Mouse (Mus musculus): Measurements from ENCODE around the gene Nlgn1. TPM values are rescaled to one million over a fixed set of nuclear protein-coding genes. Genes with fewer than 3 reads are reported as not detected.

The Nlgn1 gene
- total and polyA plus RNA-seq, 3 experiments: 0.04 TPM; not detected in 2

DNA sequence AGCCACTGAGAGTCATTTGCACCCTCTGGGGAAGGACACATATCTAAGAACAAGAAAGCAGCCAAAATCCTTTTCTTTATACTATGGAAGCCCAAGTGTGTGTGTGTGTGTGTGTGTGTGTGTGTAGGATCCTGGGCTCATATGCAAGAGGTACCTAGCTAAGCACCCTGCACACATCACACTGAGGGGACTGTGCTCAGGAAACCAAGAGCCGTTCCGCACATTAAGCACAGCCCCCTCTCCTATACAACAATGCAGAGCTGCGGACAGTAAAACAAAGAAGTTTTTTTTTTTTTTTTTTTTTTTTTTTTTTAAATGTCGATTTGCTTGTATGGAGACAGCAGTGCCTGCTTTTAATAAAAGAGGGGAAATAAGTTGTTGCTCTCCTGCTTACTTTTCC, 659.5 kb downstream of the Nlgn1 start:
- Histone ChIP-seq H3K27ac (no peak overlapping the region), H3K79me2 (replicated peaks; ENCODE audit: control insufficient read depth, insufficient read depth, low read length) (no peaks in the 10 kb centered on the region), H3K36me3 (ENCODE audit: control insufficient read depth, insufficient read depth, low read length) (no peaks in the 10 kb centered on the region), H3K27me3 (ENCODE audit: control insufficient read depth, insufficient read depth, low read length) (no peaks in the 10 kb centered on the region), H3K4me1 (ENCODE audit: control insufficient read depth, insufficient read depth, low read length) (no peaks in the 10 kb centered on the region), H3K9ac (ENCODE audit: low read depth, low read length) (no peak overlapping the region), H3K4me3 (no peak overlapping the region)
- DNase-seq: no peak
- TF ChIP-seq POLR2A (IDR thresholded peaks at IDR 0.05; ENCODE audit: insufficient read depth, low read depth, low read length) (no peak), CTCF (IDR thresholded peaks at IDR 0.05) (no peak)
- intact Hi-C loops (cut with DNase I): no loop called here
- 55% methylated on average over 4 of the region's 4 CpGs for WGBS

DNA sequence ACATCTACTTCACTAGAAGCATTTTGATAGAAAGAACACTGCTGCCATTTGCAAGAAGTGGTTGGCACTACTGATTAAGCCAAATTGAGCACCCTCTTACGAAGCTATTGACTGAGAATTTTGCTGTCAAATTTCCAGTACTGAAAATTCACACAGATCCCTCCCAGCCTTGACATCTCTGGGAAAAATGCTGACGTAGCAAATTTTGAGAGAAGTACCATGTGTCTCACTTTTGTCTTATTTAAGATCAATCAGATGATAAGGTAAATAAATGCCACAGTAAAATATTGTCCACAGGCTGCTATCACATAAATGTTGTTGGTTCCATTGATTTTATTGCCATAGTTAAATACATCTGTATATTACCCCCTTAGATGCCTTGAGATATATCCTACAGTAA, 668.8 kb downstream of the Nlgn1 start:
- H3K4me3 ChIP-seq: no peak overlapping the region
- no peak overlapping the region for H3K9ac ChIP-seq (ENCODE audit: low read depth, low read length)
- no peaks in the 10 kb centered on the region for H3K36me3 ChIP-seq (ENCODE audit: control insufficient read depth, insufficient read depth, low read length)
- H3K27me3 ChIP-seq (ENCODE audit: control insufficient read depth, insufficient read depth, low read length): no peaks in the 10 kb centered on the region
- TF ChIP-seq POLR2A (IDR thresholded peaks at IDR 0.05; ENCODE audit: insufficient read depth, low read depth, low read length) (no peak), EP300 (IDR thresholded peaks at IDR 0.05; ENCODE audit: insufficient read depth, low read depth, low read length) (no peak)
- no peaks in the 10 kb centered on the region for H3K79me2 ChIP-seq (replicated peaks; ENCODE audit: control insufficient read depth, insufficient read depth, low read length)
- no peaks in the 10 kb centered on the region for H3K4me1 ChIP-seq (ENCODE audit: control insufficient read depth, insufficient read depth, low read length)
- intact Hi-C loops (cut with DNase I): no loop called here
- H3K27ac ChIP-seq: no peak overlapping the region
- no peak for DNase-seq
- WGBS: 67% methylated on average over 2 of the region's 2 CpGs

- no peak for DNase-seq
- H3K9ac ChIP-seq (ENCODE audit: low read depth, low read length): no peak overlapping the region
- no peaks in the 10 kb centered on the region for H3K79me2 ChIP-seq (replicated peaks; ENCODE audit: control insufficient read depth, insufficient read depth, low read length)
- no peak overlapping the region for H3K27ac ChIP-seq
- 85% methylated on average over 3 of the region's 3 CpGs for WGBS
- H3K4me3 ChIP-seq: no peak overlapping the region
- intact Hi-C loops (cut with DNase I): no loop called here
- no peaks in the 10 kb centered on the region for H3K27me3 ChIP-seq (ENCODE audit: control insufficient read depth, insufficient read depth, low read length)
- no peaks in the 10 kb centered on the region for H3K4me1 ChIP-seq (ENCODE audit: control insufficient read depth, insufficient read depth, low read length)
- TF ChIP-seq POLR2A (IDR thresholded peaks at IDR 0.05; ENCODE audit: insufficient read depth, low read depth, low read length) (no peak), EP300 (IDR thresholded peaks at IDR 0.05; ENCODE audit: insufficient read depth, low read depth, low read length) (no peak), CTCF (IDR thresholded peaks at IDR 0.05) (no peak)
- H3K36me3 ChIP-seq (ENCODE audit: control insufficient read depth, insufficient read depth, low read length): no peaks in the 10 kb centered on the region
These were observed 672.0 kb downstream of the Nlgn1 start for GRCm38 (mm10) chr3:25660285-25660684.

- Histone ChIP-seq H3K79me2 (replicated peaks; ENCODE audit: control insufficient read depth, insufficient read depth, low read length) (no peaks in the 10 kb centered on the region), H3K27ac (no peak overlapping the region), H3K4me1 (ENCODE audit: control insufficient read depth, insufficient read depth, low read length) (no peaks in the 10 kb centered on the region), H3K27me3 (ENCODE audit: control insufficient read depth, insufficient read depth, low read length) (no peaks in the 10 kb centered on the region), H3K9ac (ENCODE audit: low read depth, low read length) (no peak overlapping the region), H3K4me3 (no peak overlapping the region), H3K36me3 (ENCODE audit: control insufficient read depth, insufficient read depth, low read length) (no peaks in the 10 kb centered on the region)
- no peak for DNase-seq
- WGBS: 88% methylated on average over 14 of the region's 14 CpGs
- intact Hi-C loops (cut with DNase I): no loop called here
- TF ChIP-seq POLR2A (IDR thresholded peaks at IDR 0.05; ENCODE audit: insufficient read depth, low read depth, low read length): no peak
These were observed 674.3 kb downstream of the Nlgn1 start for GRCm38 (mm10) chr3:25658006-25658405.

GRCm38 (mm10) chr3:25657074-25657473, 675.2 kb downstream of the Nlgn1 start:
- H3K36me3 ChIP-seq (ENCODE audit: control insufficient read depth, insufficient read depth, low read length): no peaks in the 10 kb centered on the region
- H3K27ac ChIP-seq: no peak overlapping the region
- no peaks in the 10 kb centered on the region for H3K27me3 ChIP-seq (ENCODE audit: control insufficient read depth, insufficient read depth, low read length)
- no peak for DNase-seq
- no peaks in the 10 kb centered on the region for H3K4me1 ChIP-seq (ENCODE audit: control insufficient read depth, insufficient read depth, low read length)
- no peak for TF ChIP-seq POLR2A (IDR thresholded peaks at IDR 0.05; ENCODE audit: insufficient read depth, low read depth, low read length)
- no peak for TF ChIP-seq EP300 (IDR thresholded peaks at IDR 0.05; ENCODE audit: insufficient read depth, low read depth, low read length)
- TF ChIP-seq CTCF (IDR thresholded peaks at IDR 0.05): no peak
- H3K4me3 ChIP-seq: no peak overlapping the region
- intact Hi-C loops (cut with DNase I): no loop called here
- no peaks in the 10 kb centered on the region for H3K79me2 ChIP-seq (replicated peaks; ENCODE audit: control insufficient read depth, insufficient read depth, low read length)
- no peak overlapping the region for H3K9ac ChIP-seq (ENCODE audit: low read depth, low read length)
- 85% methylated on average over 11 of the region's 11 CpGs for WGBS

- Histone ChIP-seq H3K4me1 (ENCODE audit: control insufficient read depth, insufficient read depth, low read length) (no peaks in the 10 kb centered on the region), H3K79me2 (replicated peaks; ENCODE audit: control insufficient read depth, insufficient read depth, low read length) (no peaks in the 10 kb centered on the region), H3K27ac (no peak overlapping the region), H3K9ac (ENCODE audit: low read depth, low read length) (no peak overlapping the region), H3K27me3 (ENCODE audit: control insufficient read depth, insufficient read depth, low read length) (no peaks in the 10 kb centered on the region), H3K4me3 (no peak overlapping the region), H3K36me3 (ENCODE audit: control insufficient read depth, insufficient read depth, low read length) (no peaks in the 10 kb centered on the region)
- WGBS: 70% methylated on average over 4 of the region's 4 CpGs
- no peak for DNase-seq
- intact Hi-C loops (cut with DNase I): no loop called here
- TF ChIP-seq POLR2A (IDR thresholded peaks at IDR 0.05; ENCODE audit: insufficient read depth, low read depth, low read length) (no peak), EP300 (IDR thresholded peaks at IDR 0.05; ENCODE audit: insufficient read depth, low read depth, low read length) (no peak), CTCF (IDR thresholded peaks at IDR 0.05) (peak; percentile 51)
These were observed 679.2 kb downstream of the Nlgn1 start for GRCm38 (mm10) chr3:25653010-25653409.
